Mouse (Mus musculus): ENCODE measurements around the gene Atxn1.

DNA sequence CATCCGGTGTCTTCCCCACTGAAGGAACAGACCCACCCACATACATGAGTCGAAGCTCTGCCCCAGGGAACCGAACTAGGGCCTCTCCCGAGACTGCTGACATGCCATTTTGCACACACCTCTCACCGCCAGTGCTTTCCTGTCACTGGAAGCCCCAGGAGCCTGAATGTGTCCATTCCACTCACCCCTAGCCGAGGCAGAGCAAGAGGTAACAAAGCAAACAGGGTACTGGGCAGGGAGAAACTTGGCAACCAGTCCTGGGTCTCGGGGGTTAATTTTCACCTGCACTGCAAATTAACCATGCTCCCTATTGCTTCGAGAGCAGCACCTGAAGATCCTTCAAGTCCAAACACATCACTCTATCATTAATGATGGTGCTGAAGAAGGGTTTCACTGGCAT, 64.0 kb downstream of the Atxn1 start:
- TF ChIP-seq CTCF (IDR thresholded peaks at IDR 0.05; ENCODE audit: low read depth, low read length) (no peak), TAL1 (conservative IDR thresholded peaks at IDR 0.05; ENCODE audit: low read depth, low read length) (no peak), GATA1 (IDR thresholded peaks at IDR 0.05; ENCODE audit: borderline replicate concordance, low read length) (no peak)
